Mouse (Mus musculus) cerebellum, adult 2 months (tissue): ENCODE data around the gene Sorl1. TPM values are rescaled to one million over a fixed set of nuclear protein-coding genes. Genes with fewer than 3 reads are reported as not detected.

ENCODE experiments used
- DNase-seq, 2 experiments: peaks; one replicate each; pipeline ENCODE4 v3.0.0; 2021
- H3K27ac ChIP-seq: fragments of 200-500 bp; 2 replicates; pipeline ENCODE4 v1.5.1; 2012; ENCODE audit warnings: low read length, control low read depth, inconsistent platforms; ENCODE audit not compliant: insufficient read depth
- H3K27me3 ChIP-seq: fragments of 200-500 bp; 2 replicates; pipeline ENCODE4 v1.6.1; 2012; ENCODE audit warnings: inconsistent platforms, mild to moderate bottlenecking, low read length, moderate library complexity; ENCODE audit not compliant: control insufficient read depth, insufficient read depth
- H3K4me1 ChIP-seq: fragments of 200-500 bp; 2 replicates; pipeline ENCODE4 v1.6.1; 2011; ENCODE audit warnings: low read length; ENCODE audit not compliant: control insufficient read depth, insufficient read depth
- H3K4me3 ChIP-seq: fragments of 200-500 bp; replicated peaks from 2 replicates; pipeline ENCODE3; 2011; ENCODE audit warnings: mild to moderate bottlenecking, low read depth, low read length, control low read depth; ENCODE audit not compliant: insufficient read depth
- CTCF ChIP-seq: fragments of 200-500 bp; IDR thresholded peaks from 2 replicates; pipeline ENCODE4 v1.5.1; 2011; ENCODE audit warnings: low read depth, mild to moderate bottlenecking, control low read depth, low read length, moderate library complexity, borderline replicate concordance; ENCODE audit not compliant: insufficient read depth
- POLR2A ChIP-seq: fragments of 200-500 bp; IDR thresholded peaks from 2 replicates; pipeline ENCODE4 v1.6.1; 2011; ENCODE audit warnings: low read length, control low read depth, borderline replicate concordance; ENCODE audit not compliant: insufficient read depth
- WGBS: fragments of 180-500 bp; shearing (Covaris S2); methylation state at CpG from one replicate; pipeline ENCODE4 v1.1.7; 2018; 5-methylcytosine and 5-hydroxymethylcytosine counted together
- polyA plus RNA-seq: library from polyadenylated mRNA; depleted of rRNA; stranded (reverse); fragments of >200 nt; gene quantifications from 2 replicates; pipeline ENCODE4 v1.2.3, GENCODE M21; 2012

The Sorl1 gene
- polyA plus RNA-seq, 1 experiment, result 169 TPM

DNA sequence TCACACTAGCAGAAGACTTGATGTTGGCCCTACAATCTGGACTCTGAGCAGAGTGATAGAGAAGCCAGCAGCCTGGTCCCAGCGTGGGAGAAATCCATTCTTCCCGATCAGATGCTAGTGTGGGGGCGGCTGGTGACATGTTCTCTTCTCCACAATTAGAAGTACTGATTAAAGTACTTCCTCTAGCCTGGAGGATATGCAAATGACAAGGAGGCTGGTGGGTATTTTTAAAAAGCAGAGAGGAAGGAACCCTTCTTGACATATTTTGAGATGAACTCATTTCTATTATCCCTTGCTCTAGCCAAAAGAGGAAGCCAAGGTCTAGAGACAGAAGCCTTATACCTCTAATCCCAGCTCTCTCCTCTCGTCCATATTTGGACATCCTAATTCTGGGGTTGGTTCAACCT, 40.4 kb downstream of the Sorl1 start:
- H3K27ac ChIP-seq, result peak overlapping the region; percentile 50; the same call in 1 of the 2 replicates
- H3K4me1 ChIP-seq, result peaks cover 30% of the 10 kb centered on the region
- H3K4me3 ChIP-seq, result no peak overlapping the region
- DNase-seq, result peak in 1 of 2 experiments; percentile 66
- no peak for TF ChIP-seq CTCF
- no peak for TF ChIP-seq POLR2A
- 14% methylated on average over 4 of the region's 4 CpGs for WGBS
- no peaks in the 10 kb centered on the region for H3K27me3 ChIP-seq

DNA sequence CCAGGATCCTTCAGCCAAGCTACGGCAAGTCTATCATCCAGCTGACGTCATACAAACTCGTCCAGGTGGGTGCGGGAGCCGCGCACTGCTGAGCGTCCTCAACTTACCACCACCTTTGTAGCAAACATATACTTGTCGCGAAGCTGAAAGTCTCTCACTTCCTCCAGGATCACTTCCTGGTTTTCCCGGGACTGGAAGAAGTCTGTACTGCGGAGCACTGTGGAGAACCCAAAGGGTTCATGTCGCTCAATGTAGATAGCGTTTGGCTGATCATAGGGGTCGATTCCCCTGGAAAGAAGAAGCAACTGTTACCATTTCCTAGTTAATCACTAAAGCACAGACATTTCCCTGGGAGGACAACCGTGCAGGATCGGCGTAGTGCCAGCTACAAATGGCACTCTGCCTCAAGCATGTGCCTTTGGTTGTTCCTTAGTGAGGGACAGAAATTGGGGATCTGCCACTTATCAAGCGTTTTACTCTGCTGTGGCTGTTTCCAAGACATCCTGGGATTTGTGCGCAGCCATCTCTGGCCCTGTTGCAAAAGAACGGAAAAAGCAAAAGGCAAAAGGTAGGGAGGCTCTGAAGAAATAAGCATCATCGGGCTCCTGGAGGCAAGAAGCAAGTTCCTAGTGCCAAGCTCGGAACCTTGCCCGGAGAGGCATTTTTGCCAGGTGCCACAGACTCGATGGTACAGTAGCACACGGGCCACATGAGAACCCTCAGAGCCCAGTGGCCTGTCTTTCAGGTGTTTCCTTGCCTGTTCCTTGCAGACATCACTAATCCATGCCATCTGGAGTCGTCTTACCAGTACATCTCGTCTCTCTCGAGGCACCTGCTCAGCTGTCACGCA, 42.2 kb downstream of the Sorl1 start:
- Histone ChIP-seq H3K4me3 (no peak overlapping the region), H3K27me3 (no peaks in the 10 kb centered on the region), H3K4me1 (peaks cover 30% of the 10 kb centered on the region), H3K27ac (peak overlapping the region; percentile 29)
- peak; percentile 84 to 86 for DNase-seq
- 37% methylated on average over 29 of the region's 29 CpGs for WGBS
- no peak for TF ChIP-seq CTCF
- TF ChIP-seq POLR2A, result no peak

DNA sequence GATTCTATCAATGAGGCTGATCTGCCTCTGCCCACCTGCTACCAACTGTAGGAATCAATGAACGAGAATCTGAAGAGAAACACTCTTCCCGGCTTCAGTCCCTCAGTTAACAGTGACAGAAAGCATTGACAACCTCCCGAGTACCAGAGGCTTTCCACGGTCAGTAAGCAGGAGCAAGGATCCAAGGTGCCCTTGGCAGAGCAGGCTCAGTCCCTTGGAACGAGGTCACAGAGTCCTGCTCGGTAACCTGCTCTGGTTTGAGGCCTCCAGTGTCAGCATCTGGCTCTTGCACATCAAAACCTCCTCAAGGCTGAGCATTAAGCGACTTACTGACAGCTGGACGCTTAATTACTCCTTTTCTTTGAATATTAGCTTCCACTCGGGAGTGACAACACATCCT, 43.4 kb downstream of the Sorl1 start:
- no peaks in the 10 kb centered on the region for H3K27me3 ChIP-seq
- no peak for TF ChIP-seq CTCF
- TF ChIP-seq POLR2A, result no peak
- 48% methylated on average over 9 of the region's 9 CpGs for WGBS
- H3K27ac ChIP-seq, result no peak overlapping the region; the same call in 1 of the 2 replicates
- H3K4me3 ChIP-seq, result no peak overlapping the region
- no peak for DNase-seq
- peaks cover 30% of the 10 kb centered on the region for H3K4me1 ChIP-seq

DNA sequence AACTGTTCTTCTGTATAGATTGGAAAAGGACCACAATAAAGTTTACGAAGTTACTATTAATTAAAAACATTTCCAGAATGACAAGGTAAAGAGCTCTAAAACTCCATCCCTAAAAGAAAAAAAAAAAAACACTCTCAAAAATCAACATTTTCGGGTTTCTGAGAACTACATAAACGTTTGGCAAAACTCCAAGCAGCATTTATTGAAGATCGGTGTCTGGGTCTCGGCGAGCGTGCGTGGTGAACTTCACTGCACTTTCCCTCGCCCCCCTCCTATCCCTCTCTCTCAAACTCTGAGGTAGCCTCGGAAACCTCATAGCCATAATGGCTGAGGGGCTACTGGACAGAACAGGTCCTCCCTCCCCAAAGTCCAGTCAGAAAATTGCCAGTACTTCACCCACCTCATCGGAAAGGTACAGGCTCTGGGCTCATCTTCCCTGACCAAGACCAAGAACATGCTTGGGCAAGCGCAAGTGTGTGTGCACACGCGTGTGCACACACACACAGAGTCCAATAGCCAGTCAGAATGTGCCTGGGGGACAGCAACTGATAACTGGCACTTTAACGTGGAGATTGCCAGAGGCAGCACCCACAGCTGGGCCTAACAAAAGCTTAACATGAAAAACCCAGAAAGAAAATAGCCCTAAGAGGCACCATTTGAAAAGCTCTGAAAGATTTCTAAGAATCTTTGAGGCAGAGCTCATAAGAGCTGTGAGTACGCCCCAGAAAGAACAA, 46.8 kb downstream of the Sorl1 start:
- no peak for DNase-seq
- TF ChIP-seq CTCF (no peak), POLR2A (no peak)
- WGBS, result 82% methylated on average over 16 of the region's 16 CpGs
- H3K27me3 ChIP-seq, result no peaks in the 10 kb centered on the region
- peaks cover 33% of the 10 kb centered on the region for H3K4me1 ChIP-seq
- H3K27ac ChIP-seq, result no peak overlapping the region
- no peak overlapping the region for H3K4me3 ChIP-seq

DNA sequence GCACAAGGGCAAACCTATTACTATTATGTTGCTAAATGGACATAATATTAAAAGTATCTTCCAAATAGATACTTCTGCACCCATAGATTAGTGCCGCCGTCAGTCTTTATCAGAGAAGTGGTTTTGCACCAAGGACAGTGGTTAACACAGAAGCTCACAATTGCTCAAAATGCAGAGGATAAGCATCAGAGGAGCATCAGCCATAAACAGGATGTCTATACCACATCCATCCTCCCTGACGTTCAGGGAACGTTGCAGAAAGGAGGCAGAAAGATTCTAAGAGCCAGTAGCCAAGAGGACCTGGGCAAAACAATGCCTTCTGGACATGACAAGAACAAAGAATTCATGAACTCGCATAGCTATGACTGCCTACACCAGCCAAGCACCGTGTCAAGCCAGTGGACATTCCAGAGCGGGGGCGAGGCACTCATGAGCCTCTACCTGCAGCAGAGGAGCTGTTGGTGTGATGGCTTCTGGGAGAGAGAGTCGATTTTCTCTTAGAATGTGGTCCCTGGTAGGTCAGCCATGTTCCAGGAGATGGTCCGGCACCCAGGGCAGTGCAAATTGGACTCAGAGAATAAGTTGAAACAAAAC, 47.7 kb downstream of the Sorl1 start:
- no peak for DNase-seq
- no peak for TF ChIP-seq POLR2A
- TF ChIP-seq CTCF, result no peak
- WGBS, result 91% methylated on average over 10 of the region's 10 CpGs
- Histone ChIP-seq H3K27ac (no peak overlapping the region), H3K4me3 (no peak overlapping the region), H3K4me1 (peaks cover 35% of the 10 kb centered on the region), H3K27me3 (no peaks in the 10 kb centered on the region)

DNA sequence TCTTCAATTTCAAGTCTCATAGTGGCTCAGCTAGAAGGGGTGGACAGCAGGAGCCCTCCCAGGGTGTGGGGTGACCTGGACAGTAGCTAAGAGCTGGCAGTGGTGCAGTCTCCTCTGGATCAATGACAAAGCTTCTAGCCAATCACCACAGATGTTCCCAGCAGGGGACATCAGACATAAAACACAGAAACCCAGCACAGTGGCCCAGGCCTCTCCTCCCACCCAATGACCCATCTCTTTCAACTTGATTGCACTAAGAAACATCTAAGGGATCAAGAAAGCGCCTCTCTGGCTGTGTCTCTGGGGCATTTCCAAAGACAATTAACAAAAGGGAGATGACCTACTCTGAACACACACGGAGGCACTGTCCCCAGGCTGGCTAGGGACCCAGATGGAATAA, 48.9 kb downstream of the Sorl1 start:
- Histone ChIP-seq H3K27ac (no peak overlapping the region; the same call in 1 of the 2 replicates), H3K4me3 (no peak overlapping the region), H3K27me3 (no peaks in the 10 kb centered on the region), H3K4me1 (peaks cover 29% of the 10 kb centered on the region)
- no peak for TF ChIP-seq POLR2A
- no peak for TF ChIP-seq CTCF
- WGBS, result 17% methylated on average over 2 of the region's 2 CpGs
- DNase-seq, result no peak

DNA sequence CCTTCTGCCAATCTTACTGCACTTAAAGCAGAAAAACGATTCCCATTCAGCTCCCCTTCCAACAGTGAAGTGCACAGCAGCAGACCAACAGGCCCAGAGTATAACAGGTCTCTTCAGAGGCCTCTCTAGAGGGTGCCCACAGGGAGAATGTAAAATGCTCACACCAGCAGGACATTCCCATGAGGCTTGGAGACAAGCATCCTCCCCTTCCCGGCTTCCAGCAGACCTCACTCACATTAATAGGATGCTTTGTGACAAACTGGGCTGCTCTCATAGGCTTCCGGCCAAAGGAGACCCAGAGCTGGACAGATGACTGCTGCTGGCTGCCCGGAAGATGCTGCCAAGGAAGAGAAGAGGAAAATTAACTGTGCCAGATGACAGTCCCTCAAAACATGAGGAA, 52.1 kb downstream of the Sorl1 start:
- DNase-seq, result peak in 1 of 2 experiments; percentile 68
- Histone ChIP-seq H3K27ac (peak overlapping the region; percentile 68), H3K4me3 (no peak overlapping the region), H3K27me3 (no peaks in the 10 kb centered on the region), H3K4me1 (peaks cover 28% of the 10 kb centered on the region)
- WGBS, result 11% methylated on average over 4 of the region's 4 CpGs
- TF ChIP-seq POLR2A (no peak), CTCF (no peak)

- Histone ChIP-seq H3K4me3 (no peak overlapping the region), H3K27ac (no peak overlapping the region), H3K4me1 (peaks cover 28% of the 10 kb centered on the region), H3K27me3 (no peaks in the 10 kb centered on the region)
- TF ChIP-seq POLR2A (no peak), CTCF (no peak)
- 93% methylated on average over 6 of the region's 6 CpGs for WGBS
- no peak for DNase-seq
Observed at GRCm38 (mm10) chr9:42070856-42071255, 53.2 kb downstream of the Sorl1 start.
